Mouse (Mus musculus): ENCODE data around the gene Crybb1.

Crybb1 gene

DNA sequence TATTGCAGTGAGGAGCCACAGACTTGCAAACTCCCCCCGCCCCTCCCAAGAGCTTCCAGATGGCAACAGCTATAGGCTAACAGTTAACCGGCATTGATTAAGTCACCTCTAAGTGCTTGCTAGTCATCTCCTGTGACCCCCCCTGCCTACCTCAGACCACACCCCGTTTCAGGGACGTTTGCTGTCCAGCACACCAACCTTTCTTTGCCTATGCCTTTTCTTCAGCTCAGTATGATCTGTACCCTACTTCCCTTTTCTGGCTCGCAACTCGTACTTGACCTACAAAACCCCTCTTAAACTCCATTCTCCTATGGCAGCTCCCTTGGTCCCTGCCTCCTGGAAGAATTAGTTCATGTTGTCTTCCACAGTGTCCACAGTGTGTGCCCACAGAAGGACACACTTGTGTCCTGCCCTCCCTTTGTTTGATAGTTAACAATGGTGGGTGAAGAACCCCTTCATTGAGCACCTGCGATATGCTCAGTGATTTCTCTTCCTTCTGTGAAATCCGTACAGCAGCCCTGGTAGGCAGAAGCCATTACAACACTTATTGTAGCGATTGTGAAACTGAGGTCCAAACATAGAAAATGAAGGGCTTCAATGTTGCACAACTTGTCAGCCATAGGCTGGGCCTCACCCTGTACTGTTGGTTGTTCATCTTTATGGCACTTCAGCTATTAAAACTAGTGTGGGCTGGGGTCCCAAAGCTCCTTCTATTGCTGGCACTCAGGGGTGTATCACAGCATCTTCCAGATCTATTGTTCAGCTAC, 10.6 kb downstream of the Crybb1 start:
- DNase-seq, result no peak

GRCm38 (mm10) chr5:112270764-112271541, 15.3 kb downstream of the Crybb1 start:
- no peak for DNase-seq

GRCm38 (mm10) chr5:112272934-112273333, 17.3 kb downstream of the Crybb1 start:
- DNase-seq, result no peak

DNA sequence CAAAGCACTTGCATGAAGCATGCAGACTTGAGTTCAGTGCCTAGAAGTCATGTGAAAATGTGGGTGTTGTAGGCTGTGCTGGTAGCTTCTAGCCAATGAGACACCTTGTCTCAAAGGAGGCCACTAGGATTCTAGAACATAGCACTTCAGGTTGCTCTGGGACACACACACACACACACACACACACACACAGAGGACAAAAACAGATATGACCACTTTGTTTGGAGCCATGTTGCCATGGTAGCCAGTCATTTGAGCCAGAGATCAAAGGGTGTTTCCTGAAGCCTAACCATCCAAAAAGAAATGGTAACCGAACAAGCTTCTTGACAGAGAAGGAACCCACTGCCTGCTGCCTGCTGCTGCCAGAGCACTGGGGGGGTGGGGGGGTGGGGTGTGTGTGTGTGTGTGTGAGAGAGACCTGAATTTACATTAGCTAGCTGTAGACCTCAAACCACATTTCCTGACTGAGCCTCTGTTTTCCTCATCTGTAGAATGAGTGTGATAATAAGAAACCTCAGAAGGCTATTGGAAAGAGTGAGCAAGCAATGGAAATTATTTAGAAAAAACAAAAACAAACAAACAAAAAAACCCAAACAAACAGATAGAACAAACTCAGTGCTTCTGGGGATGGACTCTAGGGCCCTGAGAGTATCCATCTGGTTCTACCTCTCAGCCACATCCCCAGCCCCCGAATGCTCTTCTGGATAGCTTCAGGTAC, 18.3 kb downstream of the Crybb1 start:
- DNase-seq, result peak in 1 of 2 experiments; percentile 26

DNA sequence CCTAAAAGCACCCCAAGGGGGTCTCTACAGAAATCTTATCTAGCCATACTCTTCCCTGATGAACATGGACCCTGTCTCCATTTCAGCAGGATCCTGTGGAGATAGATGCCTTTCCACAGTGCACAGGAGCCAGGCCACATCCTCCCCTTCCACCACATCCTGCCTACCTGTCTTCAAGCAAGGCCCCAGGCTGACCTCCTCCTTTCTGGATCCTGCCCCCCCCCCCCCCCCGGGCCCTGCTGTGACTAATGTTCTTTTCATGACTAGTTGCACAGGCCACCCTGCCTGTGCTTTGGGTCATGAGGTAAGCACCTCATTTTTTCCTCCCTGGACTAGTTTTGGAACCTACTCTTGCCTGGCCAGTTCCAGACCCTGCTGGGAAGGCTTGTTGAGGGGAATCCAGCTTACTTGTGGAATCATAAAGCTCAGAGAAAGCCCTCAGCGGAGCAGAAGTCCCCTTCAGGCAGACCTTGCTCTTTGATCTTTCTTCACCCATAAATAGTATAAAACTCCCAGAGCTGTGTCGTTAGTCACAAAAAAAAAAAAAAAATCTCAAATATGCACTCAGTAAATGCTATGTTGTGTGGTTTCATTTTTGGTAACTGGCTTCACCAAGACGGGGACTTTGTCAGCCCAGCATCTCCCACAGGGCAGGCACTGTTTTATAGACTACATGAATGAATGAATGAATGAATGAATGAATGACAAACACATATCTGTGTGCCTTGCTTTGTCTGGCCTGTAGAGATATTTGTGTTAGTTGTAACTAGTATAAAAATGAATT, 19.6 kb downstream of the Crybb1 start:
- DNase-seq, result peak in 1 of 2 experiments; percentile 24

- peak; percentile 99 to 100 for DNase-seq
Measured at GRCm38 (mm10) chr5:112276267-112276873, 20.8 kb downstream of the Crybb1 start, which contains the start of gene Tpst2. Tpst2 (plus strand) TSS chr5:112276691.

GRCm38 (mm10) chr5:112276907-112277348, 21.3 kb downstream of the Crybb1 start:
- peak in 1 of 2 experiments; percentile 15 for DNase-seq

- no peak for DNase-seq
Measured at GRCm38 (mm10) chr5:112277906-112278470, 22.4 kb downstream of the Crybb1 start.

GRCm38 (mm10) chr5:112279181-112280021, 23.8 kb downstream of the Crybb1 start:
- no peak for DNase-seq

DNA sequence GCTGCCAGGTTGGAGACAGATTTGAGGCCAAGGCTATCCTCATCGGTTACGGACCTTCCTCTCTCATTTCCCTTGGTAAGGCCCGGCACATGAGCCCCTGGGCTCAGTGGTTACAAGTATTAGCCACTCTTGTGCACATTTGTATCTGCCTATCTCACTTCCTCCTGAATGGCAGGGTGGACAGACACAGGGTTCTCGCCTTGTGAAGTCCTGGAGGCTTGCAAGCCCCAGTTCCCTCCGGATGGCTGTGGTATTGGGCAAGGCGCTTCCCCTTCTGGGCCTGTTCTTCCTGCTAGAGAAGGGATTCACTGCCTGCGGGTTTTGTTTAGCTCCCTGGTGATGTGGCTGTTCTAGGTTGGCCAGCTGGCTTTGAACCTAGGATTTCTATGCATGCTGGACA, 24.5 kb downstream of the Crybb1 start:
- DNase-seq, result no peak

DNA sequence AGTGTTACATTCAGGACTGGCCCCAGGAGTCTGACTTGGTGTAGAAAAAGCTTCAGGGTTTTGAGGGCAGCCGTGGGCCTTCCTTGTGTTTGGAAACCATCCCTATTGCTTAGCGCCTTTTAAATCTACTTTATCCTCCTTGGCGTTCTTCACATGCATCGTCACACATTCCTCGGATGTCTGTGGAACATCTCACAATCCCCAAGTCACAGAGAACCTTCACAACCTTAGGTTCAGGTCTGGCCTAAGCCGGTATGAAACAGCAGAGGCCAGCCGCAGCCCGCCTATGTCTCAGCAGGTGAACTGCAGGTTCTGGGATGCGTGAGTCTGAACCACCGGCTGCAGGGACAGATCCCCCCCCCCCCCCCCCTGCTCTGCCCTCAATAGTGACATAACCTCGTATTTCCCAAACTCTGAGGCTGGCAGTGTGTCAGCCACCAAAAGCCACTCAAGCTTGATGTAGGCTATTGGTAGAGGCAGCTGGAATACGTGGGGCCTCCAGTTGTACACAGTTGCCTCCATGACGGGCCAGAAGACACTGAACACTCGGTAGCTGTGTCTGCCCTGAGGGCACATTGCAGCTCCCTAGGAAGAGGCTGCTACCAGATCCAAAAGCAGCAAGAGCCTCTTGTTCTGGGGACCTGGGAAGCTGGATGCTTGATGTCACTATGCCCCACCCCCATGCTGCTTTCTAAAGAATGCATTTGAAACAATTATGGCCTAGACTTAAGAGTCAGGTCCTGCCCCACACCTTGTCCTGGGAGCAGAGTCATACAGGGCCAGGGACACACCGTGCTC, 25.4 kb downstream of the Crybb1 start:
- DNase-seq, result no peak

DNA sequence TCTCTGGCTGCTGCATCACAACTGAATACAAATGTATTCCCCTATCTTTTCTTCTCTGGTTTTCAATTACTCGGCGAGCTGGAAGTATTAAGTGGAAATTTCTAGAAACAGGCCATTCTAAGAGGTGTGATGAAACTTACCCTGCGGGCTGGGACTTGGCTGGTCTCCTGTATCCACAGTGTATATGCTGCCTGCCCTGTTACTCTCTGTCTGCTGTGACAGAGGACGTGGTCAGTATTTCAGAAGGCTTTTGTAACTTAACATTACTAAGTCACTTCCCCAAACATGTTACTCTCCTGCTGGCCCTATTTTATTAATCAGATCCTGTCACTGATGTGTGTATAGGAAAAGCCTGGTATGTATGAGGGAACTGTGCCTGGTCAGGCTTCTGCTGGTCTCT, 26.1 kb downstream of the Crybb1 start:
- no peak for DNase-seq

DNA sequence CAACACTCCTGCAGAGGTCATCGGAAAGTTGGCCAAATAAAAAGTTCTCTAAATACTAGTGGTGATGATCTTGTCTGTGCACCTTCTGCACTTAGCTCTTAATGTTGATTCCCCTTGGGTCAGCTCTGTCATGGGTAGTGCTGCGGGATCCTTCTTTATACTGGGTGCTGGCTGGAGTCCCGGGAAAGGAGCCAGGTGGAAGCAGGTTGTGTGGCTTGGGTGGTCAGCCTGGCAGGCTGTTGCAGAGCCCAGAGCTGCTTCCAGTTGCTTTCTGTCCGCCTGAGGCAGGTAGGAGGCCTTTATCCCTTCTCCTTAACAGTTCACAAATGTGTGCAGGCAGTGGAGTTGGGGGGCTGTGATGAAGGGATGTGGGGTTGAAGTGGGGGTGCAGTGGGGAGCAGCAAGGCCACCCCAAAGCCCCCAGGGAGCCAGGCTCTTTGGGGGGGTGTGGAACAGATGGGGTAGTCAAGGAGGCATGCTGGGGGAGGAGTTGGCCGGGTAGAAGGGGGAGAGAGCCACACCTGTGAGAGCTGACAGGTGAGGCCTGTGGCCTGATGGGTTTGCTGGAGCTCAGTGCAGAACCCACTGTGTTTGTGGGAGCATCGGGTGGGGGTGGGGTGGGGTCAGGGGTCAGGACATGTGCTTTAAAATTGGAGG, 26.6 kb downstream of the Crybb1 start:
- peak in 1 of 2 experiments; percentile 58 for DNase-seq

- no peak for DNase-seq
Measured at GRCm38 (mm10) chr5:112282780-112283482, 27.3 kb downstream of the Crybb1 start.

DNA sequence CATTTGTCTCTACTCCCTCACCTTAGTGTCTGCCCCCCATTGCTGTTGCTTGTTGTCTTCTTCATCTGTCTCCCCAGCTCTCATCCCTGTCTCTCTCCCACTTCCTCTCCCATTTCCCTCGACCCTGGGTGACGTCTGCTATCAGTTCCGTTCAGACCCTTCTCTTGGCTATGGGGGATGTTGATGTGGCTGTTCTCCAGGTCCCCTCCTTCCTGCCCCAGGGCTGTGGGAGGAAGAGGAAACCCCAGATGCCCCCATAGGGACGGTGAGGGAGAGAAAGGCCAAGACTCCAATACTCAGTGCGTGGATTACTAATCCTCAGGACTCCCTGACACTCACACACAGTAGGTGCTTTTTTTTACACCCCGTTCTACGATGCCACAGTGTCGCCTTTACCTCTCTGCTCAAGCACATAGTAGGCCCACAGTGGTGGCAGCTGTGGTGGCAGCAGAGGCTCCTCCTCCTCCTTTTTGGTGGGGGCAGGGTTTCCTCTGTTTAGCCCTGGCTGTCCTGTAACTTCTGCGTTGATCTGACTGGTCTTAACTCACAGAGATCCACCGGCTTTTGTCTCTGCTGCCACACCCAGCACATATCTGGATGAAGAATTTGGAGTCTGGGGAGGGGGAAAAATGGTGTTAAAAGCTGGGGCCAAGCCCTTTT, 28.1 kb downstream of the Crybb1 start:
- peak; percentile 62 to 82 for DNase-seq

- no peak for DNase-seq
Measured at GRCm38 (mm10) chr5:112284203-112284582, 28.6 kb downstream of the Crybb1 start.

GRCm38 (mm10) chr5:112285548-112286085, 30.0 kb downstream of the Crybb1 start:
- DNase-seq, result no peak

DNA sequence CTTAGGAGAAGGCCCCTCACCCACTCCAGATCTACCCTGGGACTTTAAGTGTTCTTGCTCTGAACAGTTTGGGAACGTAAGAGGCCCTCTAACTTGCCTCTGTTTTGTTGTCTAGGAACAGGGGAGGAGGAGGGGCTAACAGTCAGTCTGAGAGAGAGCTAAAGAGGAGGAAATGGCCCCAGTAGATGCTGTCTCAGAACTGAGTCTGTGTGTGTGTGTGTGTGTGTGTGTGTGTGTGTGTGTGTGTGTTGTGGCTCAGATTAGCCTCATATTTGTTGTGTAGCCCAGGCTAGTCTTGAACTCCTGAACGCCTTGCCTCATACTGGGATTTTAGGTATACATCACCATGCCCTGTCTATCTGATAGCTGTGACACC, 31.0 kb downstream of the Crybb1 start:
- DNase-seq, result no peak
